Comparison of ENCODE assay signal across 8 mouse cellular contexts in genomic region chr3:51531473-51532281, GRCm38 (mm10). TPM values are rescaled to one million over a fixed set of nuclear protein-coding genes. Genes with fewer than 3 reads are reported as not detected.
DNase-seq lines count a peak whose midpoint lies in the region.

No protein-coding gene starts in this region.

- H3K36me3 ChIP-seq in heart, embryonic 10.5 days, result peaks cover 96% of the 10 kb centered on the region

- no peak overlapping the region for H3K27ac ChIP-seq in heart, embryonic 10.5 days

- H3K27me3 ChIP-seq in heart, embryonic 10.5 days (ENCODE audit: insufficient read depth, poor library complexity, severe bottlenecking), result no peaks in the 10 kb centered on the region

- 85% methylated on average over 13 of the region's 13 CpGs for WGBS in heart, embryonic 10.5 days

- no peaks in the 10 kb centered on the region for H3K4me1 ChIP-seq in heart, embryonic 10.5 days

- peak; percentile 68 for DNase-seq in heart, adult 18-20 months
- no peak for DNase-seq in heart, embryonic 10.5 days (ENCODE audit: low spot score)
- DNase-seq in adrenal gland, postnatal 14 days, result peak; percentile 84
- DNase-seq in gastrocnemius, postnatal 14 days, result peak; percentile 56
- peak; percentile 78 for DNase-seq in kidney, postnatal 10 days
- peak; percentile 82 for DNase-seq in lung, postnatal 10 days
- DNase-seq in yolk sac, embryonic 10.5 days (ENCODE audit: low spot score), result peak; percentile 65
- no peak for DNase-seq in spleen, postnatal 10 days (ENCODE audit: low spot score in 2 of 2)

- H3K4me3 ChIP-seq in heart, embryonic 10.5 days, result no peak overlapping the region

- intact Hi-C loops in gastrocnemius, postnatal 14 days (cut with DNase I; ENCODE audit: low total_unique reads), result no loop called here

- no peaks in the 10 kb centered on the region for H3K9me3 ChIP-seq in heart, embryonic 10.5 days

RNA-seq across cellular contexts. Expression of gene Setd7, which starts 29.0 kb away (rescaled TPM):
- total RNA-seq in heart, adult 18-20 months (2021), result 10 to 100 TPM; 46.0 to 53.0 TPM
- 3.6 and 3.9 TPM in 2 replicates for polyA plus RNA-seq in heart, embryonic 10.5 days (2016; fragmentation: Nextera tagmentation; extraction: Ambion mirVana)
- 33.5 and 47.5 TPM in 2 replicates for total RNA-seq in adrenal gland, postnatal 14 days (2021)
- 100 to 1,000 TPM; 113 to 116 TPM for total RNA-seq in gastrocnemius, postnatal 14 days (2021)

RNA-seq across cellular contexts. Expression of gene Rab33b, which starts 48.0 kb away (rescaled TPM):
- total RNA-seq in heart, adult 18-20 months (2021), result 1 to 10 TPM; 8.9 to 9.9 TPM
- polyA plus RNA-seq in heart, embryonic 10.5 days (2016; fragmentation: Nextera tagmentation; extraction: Ambion mirVana), result 15.6 and 16.3 TPM in 2 replicates
- total RNA-seq in adrenal gland, postnatal 14 days (2021), result 13.1 TPM in 2 replicates
- total RNA-seq in gastrocnemius, postnatal 14 days (2021), result 1 to 10 TPM; 8.1 to 9.5 TPM

Comparison
In these comparisons a context has a peak if more than half of its experiments do, and no peak if none do; other contexts are left out.
1. DNase-seq: peak in heart, adult 18-20 months (2 of 2), adrenal gland, postnatal 14 days (single experiment), gastrocnemius, postnatal 14 days (single experiment), kidney, postnatal 10 days (single experiment), lung, postnatal 10 days (single experiment) and yolk sac, embryonic 10.5 days (single experiment); none in heart, embryonic 10.5 days (single experiment) and spleen, postnatal 10 days (0 of 2).